Mouse (Mus musculus): ENCODE results near the gene Krt13. TPM values are rescaled to one million over a fixed set of nuclear protein-coding genes. Genes with fewer than 3 reads are reported as not detected.

Gene Krt13
- polyA plus RNA-seq (2012; rRNA removed), result 0.15 and 0.62 TPM in 2 replicates
- 0.54 and 1.7 TPM in 2 replicates for polyA plus RNA-seq (2014; fragmentation: Nextera tagmentation; extraction: Ambion mirVana)

DNA sequence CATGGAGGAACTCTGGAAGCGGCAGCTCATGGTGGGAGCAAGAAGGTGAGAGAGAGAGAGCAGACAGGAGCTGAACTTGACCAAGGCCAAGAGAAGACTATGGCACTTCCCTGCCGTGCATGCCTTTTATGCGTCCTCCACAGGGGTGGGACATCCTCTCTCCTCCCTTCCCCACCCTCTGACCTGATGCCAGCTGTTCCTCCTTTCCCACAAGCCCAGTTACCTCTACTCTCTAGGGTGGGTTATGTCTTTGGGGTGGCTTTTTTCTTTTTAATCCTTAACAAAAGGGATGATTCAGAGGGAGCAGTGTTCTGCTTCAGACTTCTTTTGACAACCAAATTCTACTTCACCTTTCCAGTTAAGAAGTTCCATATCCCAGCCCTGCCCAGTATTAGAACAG is at the start of gene Krt13:
TSS of gene Krt13 (minus strand) at position 101 of the 400 bp plus-strand sequence.
- H3K4me2 ChIP-seq (replicated peaks; ENCODE audit: low read depth, low read length, severe bottlenecking), result no peak within 1 kb of the TSS
- H3K9me3 ChIP-seq (ENCODE audit: control insufficient read depth, low read length), result no peaks in the 10 kb centered on the region
- TF ChIP-seq POLR2A (IDR thresholded peaks at IDR 0.05; ENCODE audit: borderline replicate concordance, extremely low read depth, insufficient read depth, insufficient read length), result no peak
- ATAC-seq (ENCODE audit: low FRiP score, low read depth) (no peak), DNase-seq (ENCODE audit: low spot score) (no peak)
- H3K27ac ChIP-seq (replicated peaks; ENCODE audit: low read depth, low read length), result no peak within 1 kb of the TSS
- H3K36me3 ChIP-seq (ENCODE audit: control insufficient read depth, insufficient read depth, low read length), result no peaks in the 10 kb centered on the region
- no peaks in the 10 kb centered on the region for H3K4me1 ChIP-seq (ENCODE audit: control insufficient read depth, insufficient read depth, low read length)
- H3K27me3 ChIP-seq (ENCODE audit: control insufficient read depth, insufficient read depth, low read length), result no peaks in the 10 kb centered on the region
- WGBS, result 72% methylated on average over 3 of the region's 3 CpGs
- H3K9ac ChIP-seq (ENCODE audit: low read depth, low read length, severe bottlenecking), result no peak within 1 kb of the TSS
- H3K4me3 ChIP-seq (replicated peaks; ENCODE audit: low read length), result no peak within 1 kb of the TSS

DNA sequence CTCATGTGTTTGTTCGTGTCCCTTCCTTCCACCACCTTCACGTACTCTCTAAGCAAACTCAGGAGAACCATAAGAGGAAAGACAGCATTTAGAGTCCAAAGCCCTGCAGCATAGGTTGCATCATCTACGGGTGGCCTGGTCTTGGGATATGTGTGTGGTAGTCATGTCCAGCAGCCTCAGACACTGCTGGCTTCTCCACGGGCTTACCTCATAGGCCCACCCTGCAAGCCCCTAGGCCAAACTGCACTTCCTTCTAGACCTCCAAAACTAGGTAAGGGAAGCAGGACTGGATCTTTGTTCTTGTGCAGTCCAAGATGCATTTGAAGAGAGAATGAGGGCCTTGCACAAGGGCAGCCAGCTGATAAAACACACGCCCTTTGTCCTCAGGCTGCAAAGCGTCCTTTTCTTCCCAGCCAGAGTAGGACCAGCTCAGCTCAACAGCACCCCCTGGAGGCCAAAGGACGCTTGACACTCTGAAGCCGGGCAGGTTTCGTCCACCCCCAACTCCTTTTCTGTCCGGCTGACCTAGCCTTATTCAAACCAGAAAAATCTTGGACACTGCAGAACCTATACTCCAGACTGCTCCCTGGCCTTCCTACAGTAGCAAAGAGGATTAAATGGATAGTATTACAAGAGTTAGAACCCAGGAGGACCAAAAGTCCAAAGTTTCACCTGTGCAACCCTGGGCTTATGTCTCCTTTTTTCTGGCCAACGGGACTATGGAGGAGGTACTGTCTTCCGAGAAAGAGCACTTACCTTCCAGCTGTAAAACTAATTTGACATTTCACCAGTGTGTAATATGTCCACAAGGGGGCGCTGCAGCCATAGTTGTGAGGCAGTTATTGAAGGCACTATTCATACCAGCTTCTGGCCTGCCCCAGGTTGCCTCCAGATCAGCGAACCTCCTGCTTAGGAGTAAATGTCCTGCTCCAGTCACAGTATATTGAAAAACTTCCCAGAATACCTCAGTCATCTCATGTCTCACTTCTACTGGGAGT is 47.7 kb upstream of the Krt13 start:
- Histone ChIP-seq H3K4me3 (replicated peaks; ENCODE audit: low read length) (no peak overlapping the region), H3K27me3 (ENCODE audit: control insufficient read depth, insufficient read depth, low read length) (no peaks in the 10 kb centered on the region), H3K4me1 (ENCODE audit: control insufficient read depth, insufficient read depth, low read length) (no peaks in the 10 kb centered on the region), H3K36me3 (ENCODE audit: control insufficient read depth, insufficient read depth, low read length) (no peaks in the 10 kb centered on the region), H3K27ac (replicated peaks; ENCODE audit: low read depth, low read length) (no peak overlapping the region), H3K9me3 (ENCODE audit: control insufficient read depth, low read length) (no peaks in the 10 kb centered on the region), H3K9ac (ENCODE audit: low read depth, low read length, severe bottlenecking) (no peak overlapping the region), H3K4me2 (replicated peaks; ENCODE audit: low read depth, low read length, severe bottlenecking) (no peak overlapping the region)
- 29% methylated on average over 14 of the region's 14 CpGs for WGBS
- DNase-seq (ENCODE audit: low spot score) (peak; percentile 70), ATAC-seq (ENCODE audit: low FRiP score, low read depth) (no peak)
- no peak for TF ChIP-seq POLR2A (IDR thresholded peaks at IDR 0.05; ENCODE audit: borderline replicate concordance, extremely low read depth, insufficient read depth, insufficient read length)

DNA sequence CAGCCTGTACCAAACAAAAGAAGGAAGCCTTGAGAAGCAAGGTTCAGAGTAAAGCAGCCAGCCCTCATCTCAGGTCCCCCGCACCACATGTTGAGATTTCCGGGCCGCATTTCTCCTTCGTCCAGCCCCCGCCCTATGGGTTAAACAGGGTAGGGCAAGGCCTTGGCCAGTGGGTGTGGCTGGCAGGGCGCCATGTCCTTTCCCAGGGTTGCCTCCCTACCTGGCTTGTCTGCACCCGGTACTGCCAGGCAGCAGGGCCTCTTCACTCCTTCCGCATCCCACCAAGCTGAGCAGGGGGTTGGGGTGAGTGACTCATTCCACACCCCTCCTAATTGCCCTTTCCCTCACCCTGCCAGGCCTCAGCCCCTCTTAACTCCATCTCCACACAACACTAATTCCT is 46.7 kb upstream of the Krt13 start:
- no peaks in the 10 kb centered on the region for H3K9me3 ChIP-seq (ENCODE audit: control insufficient read depth, low read length)
- no peaks in the 10 kb centered on the region for H3K4me1 ChIP-seq (ENCODE audit: control insufficient read depth, insufficient read depth, low read length)
- no peak for DNase-seq (ENCODE audit: low spot score)
- ATAC-seq (ENCODE audit: low FRiP score, low read depth), result no peak
- H3K9ac ChIP-seq (ENCODE audit: low read depth, low read length, severe bottlenecking), result no peak overlapping the region
- no peak overlapping the region for H3K4me3 ChIP-seq (replicated peaks; ENCODE audit: low read length)
- no peak overlapping the region for H3K27ac ChIP-seq (replicated peaks; ENCODE audit: low read depth, low read length)
- no peaks in the 10 kb centered on the region for H3K27me3 ChIP-seq (ENCODE audit: control insufficient read depth, insufficient read depth, low read length)
- H3K36me3 ChIP-seq (ENCODE audit: control insufficient read depth, insufficient read depth, low read length), result no peaks in the 10 kb centered on the region
- no peak overlapping the region for H3K4me2 ChIP-seq (replicated peaks; ENCODE audit: low read depth, low read length, severe bottlenecking)
- 67% methylated on average over 8 of the region's 8 CpGs for WGBS
- TF ChIP-seq POLR2A (IDR thresholded peaks at IDR 0.05; ENCODE audit: borderline replicate concordance, extremely low read depth, insufficient read depth, insufficient read length), result no peak

DNA sequence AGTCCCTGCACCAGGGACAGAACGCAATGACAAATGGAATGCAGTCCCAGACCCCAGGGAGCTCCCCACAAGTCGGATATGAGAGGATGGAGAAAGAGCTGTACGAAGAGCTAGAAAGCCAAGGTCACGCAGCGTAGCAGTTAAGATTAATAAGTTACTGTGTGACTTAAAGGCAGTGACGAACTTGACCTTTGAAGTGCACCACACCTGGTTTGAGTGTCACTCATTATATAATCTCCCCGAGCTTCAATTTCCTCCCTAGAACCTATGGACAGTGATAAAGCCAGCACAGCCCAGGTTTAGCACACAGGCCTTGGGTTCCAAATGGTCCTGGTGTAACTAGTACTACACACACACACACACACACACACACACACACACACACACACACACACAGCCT is 43.0 kb upstream of the Krt13 start:
- TF ChIP-seq POLR2A (IDR thresholded peaks at IDR 0.05; ENCODE audit: borderline replicate concordance, extremely low read depth, insufficient read depth, insufficient read length), result no peak
- Histone ChIP-seq H3K4me2 (replicated peaks; ENCODE audit: low read depth, low read length, severe bottlenecking) (no peak overlapping the region), H3K4me3 (replicated peaks; ENCODE audit: low read length) (no peak overlapping the region), H3K27me3 (ENCODE audit: control insufficient read depth, insufficient read depth, low read length) (no peaks in the 10 kb centered on the region), H3K9me3 (ENCODE audit: control insufficient read depth, low read length) (no peaks in the 10 kb centered on the region), H3K27ac (replicated peaks; ENCODE audit: low read depth, low read length) (no peak overlapping the region), H3K9ac (ENCODE audit: low read depth, low read length, severe bottlenecking) (no peak overlapping the region), H3K4me1 (ENCODE audit: control insufficient read depth, insufficient read depth, low read length) (no peaks in the 10 kb centered on the region), H3K36me3 (ENCODE audit: control insufficient read depth, insufficient read depth, low read length) (no peaks in the 10 kb centered on the region)
- 35% methylated on average over 7 of the region's 7 CpGs for WGBS
- ATAC-seq (ENCODE audit: low FRiP score, low read depth), result no peak
- no peak for DNase-seq (ENCODE audit: low spot score)

DNA sequence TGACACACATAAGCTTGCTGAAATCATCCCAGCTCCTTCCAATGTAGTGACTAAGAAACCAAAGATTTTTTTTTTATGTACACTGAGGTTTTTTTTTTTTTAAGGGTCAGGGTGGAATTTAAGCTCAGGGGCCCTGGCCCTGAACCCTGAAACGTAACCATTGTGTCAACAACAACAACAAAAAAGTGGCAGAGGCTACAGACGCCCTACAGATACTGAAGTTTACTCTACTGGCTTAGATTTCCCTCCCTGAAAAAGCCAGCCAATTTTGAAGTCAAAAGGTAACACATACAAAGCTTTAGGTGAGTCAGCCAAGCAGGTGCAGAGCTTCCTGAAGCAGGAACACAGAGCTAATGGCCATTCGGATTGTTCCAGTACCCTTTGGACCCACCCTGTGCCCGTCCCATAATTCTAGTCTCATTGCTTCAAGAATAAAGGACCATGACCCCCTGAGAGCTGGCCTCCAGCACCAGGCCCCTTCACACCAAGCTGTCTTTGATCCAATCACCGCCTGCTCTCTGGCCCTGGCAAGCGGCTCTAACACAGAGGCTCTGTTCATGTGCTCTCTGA is 36.6 kb upstream of the Krt13 start:
- WGBS, result 46% methylated on average over 6 of the region's 6 CpGs
- TF ChIP-seq POLR2A (IDR thresholded peaks at IDR 0.05; ENCODE audit: borderline replicate concordance, extremely low read depth, insufficient read depth, insufficient read length), result no peak
- Histone ChIP-seq H3K4me1 (ENCODE audit: control insufficient read depth, insufficient read depth, low read length) (peaks cover 8% of the 10 kb centered on the region), H3K27ac (replicated peaks; ENCODE audit: low read depth, low read length) (no peak overlapping the region), H3K9me3 (ENCODE audit: control insufficient read depth, low read length) (no peaks in the 10 kb centered on the region), H3K4me2 (replicated peaks; ENCODE audit: low read depth, low read length, severe bottlenecking) (no peak overlapping the region), H3K27me3 (ENCODE audit: control insufficient read depth, insufficient read depth, low read length) (no peaks in the 10 kb centered on the region), H3K4me3 (replicated peaks; ENCODE audit: low read length) (no peak overlapping the region), H3K36me3 (ENCODE audit: control insufficient read depth, insufficient read depth, low read length) (no peaks in the 10 kb centered on the region), H3K9ac (ENCODE audit: low read depth, low read length, severe bottlenecking) (no peak overlapping the region)
- DNase-seq (ENCODE audit: low spot score), result no peak
- no peak for ATAC-seq (ENCODE audit: low FRiP score, low read depth)
